Mouse (Mus musculus): ENCODE results near the gene Nlgn1.

- TF ChIP-seq CTCF (IDR thresholded peaks at IDR 0.05; ENCODE audit: insufficient read depth, low read length) (no peak), POLR2A (IDR thresholded peaks at IDR 0.05; ENCODE audit: borderline replicate concordance, extremely low read depth, low read depth, low read length) (no peak)
Measured at GRCm38 (mm10) chr3:25830237-25830636, 502.0 kb downstream of the Nlgn1 start.
